Mouse (Mus musculus) brain, embryonic 14.5 days (tissue): ENCODE data around the gene Ric3.

ENCODE experiments used
- CTCF ChIP-seq: fragments of 200-500 bp; IDR thresholded peaks from 2 replicates; pipeline ENCODE4 v1.5.1; 2012; ENCODE audit warnings: inconsistent platforms, mild to moderate bottlenecking, moderate library complexity, borderline replicate concordance; ENCODE audit not compliant: insufficient read depth, insufficient read length; ENCODE audit errors: extremely low read depth
- POLR2A ChIP-seq: fragments of 200-500 bp; IDR thresholded peaks from 2 replicates; pipeline ENCODE4 v1.6.1; 2012; ENCODE audit warnings: mild to moderate bottlenecking, inconsistent platforms, borderline replicate concordance; ENCODE audit not compliant: poor library complexity, insufficient read depth, insufficient read length, severe bottlenecking; ENCODE audit errors: extremely low read depth

DNA sequence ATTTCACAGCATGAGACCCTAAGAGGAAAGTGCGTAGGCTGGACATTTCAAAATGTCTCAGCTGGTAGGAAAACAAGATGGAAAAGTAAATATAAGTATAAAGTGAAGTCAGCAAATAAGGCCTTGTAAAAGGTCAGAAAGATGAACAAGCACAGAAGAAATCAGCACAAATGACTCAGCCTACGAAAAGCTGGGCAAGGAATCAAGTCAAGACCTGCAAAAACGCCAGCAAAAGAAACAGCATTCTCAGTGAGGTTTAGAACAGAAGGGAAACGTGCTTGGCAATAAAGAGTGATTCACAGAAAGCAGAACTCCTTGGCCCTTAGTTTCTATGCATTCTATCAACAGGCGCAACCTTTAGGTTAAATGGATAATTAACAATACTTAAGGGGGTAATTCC lies 10.8 kb downstream of the Ric3 start:
- TF ChIP-seq CTCF = no peak
- TF ChIP-seq POLR2A = no peak
